ENCODE assay signal across 12 mouse cellular contexts in the genomic region with DNA sequence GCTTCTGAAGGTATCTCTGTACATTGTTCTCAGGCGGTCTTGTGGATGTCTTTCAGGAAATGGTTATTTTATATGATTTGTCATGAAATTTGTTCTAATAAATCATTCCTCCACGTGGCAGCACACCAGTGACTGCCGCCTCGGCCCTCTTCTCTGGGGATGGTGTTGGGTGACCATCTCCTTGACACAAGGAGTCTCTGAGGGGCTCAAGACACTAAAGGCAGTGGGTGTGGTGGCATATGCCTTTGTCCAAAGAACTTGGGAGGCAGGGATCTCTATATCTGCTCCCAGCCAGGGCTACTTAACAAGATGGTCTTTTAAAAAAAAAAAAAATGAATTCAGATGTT. TPM values are rescaled to one million over a fixed set of nuclear protein-coding genes. Genes with fewer than 3 reads are reported as not detected.
DNase-seq lines count a peak whose midpoint lies in the region; ATAC-seq and TF ChIP-seq lines count a peak whose summit lies in the region.
"Had no signal": no experiment of that assay in that cellular context is flagged by ENCODE, and none has a peak within 500 bp of the region (broad histone marks: within the 10 kb centered on the region; RNA-seq: fewer than 3 reads in every experiment).

No protein-coding gene starts in this region.

- TF ChIP-seq POLR2A in MEL (IDR thresholded peaks at IDR 0.05; ENCODE audit: control insufficient read depth in 1 of 2, insufficient read depth in 1 of 2, low read depth in 1 of 2, low read length in 2 of 2, poor library complexity in 1 of 2): no peak

- H3K79me2 ChIP-seq in MEL (ENCODE audit: control insufficient read depth, insufficient read depth, low read length, poor library complexity): no peaks in the 10 kb centered on the region; the same call in 1 of the 2 replicates

- H3K36me3 ChIP-seq in forebrain, embryonic 10.5 days (replicated peaks): peaks cover 21% of the 10 kb centered on the region
- H3K36me3 ChIP-seq in forebrain, embryonic 14.5 days (ENCODE audit: control insufficient read depth, insufficient read depth, low read length): peaks cover 26% of the 10 kb centered on the region
- peaks cover 0 to 10% of the 10 kb centered on the region in 2 experiments; a peak in 2 of 4 replicates for H3K36me3 ChIP-seq in MEL (ENCODE audit: control insufficient read depth in 1 of 2, insufficient read depth in 2 of 2, low read length in 2 of 2)
- peaks cover 8% of the 10 kb centered on the region; the same call in 1 of the 2 replicates for H3K36me3 ChIP-seq in hindbrain, embryonic 16.5 days (ENCODE audit: control insufficient read depth, insufficient read depth, low read length)
- H3K36me3 ChIP-seq in midbrain, embryonic 13.5 days: peaks cover 23% of the 10 kb centered on the region

- TF ChIP-seq RAD21 in MEL (IDR thresholded peaks at IDR 0.05; ENCODE audit: low read depth, low read length): no peak

- peak overlapping the region; percentile 15; the same call in 1 of the 2 replicates for H3K27ac ChIP-seq in forebrain, embryonic 10.5 days
- H3K27ac ChIP-seq in forebrain, embryonic 14.5 days (ENCODE audit: low read depth, low read length): no peak overlapping the region
- no peak overlapping the region for H3K27ac ChIP-seq in MEL (ENCODE audit: control insufficient read depth, low read depth, low read length)
- H3K27ac ChIP-seq in hindbrain, embryonic 16.5 days (ENCODE audit: low read depth, low read length): 0 out of 2 replicates have a peak overlapping the region, but pooled peaks have one; percentile 10
- peak overlapping the region; percentile 95 for H3K27ac ChIP-seq in midbrain, embryonic 13.5 days

- H3K4me3 ChIP-seq in forebrain, embryonic 10.5 days: no peak overlapping the region
- H3K4me3 ChIP-seq in forebrain, embryonic 14.5 days (ENCODE audit: low read depth, low read length): no peak overlapping the region
- no peak overlapping the region for H3K4me3 ChIP-seq in MEL (ENCODE audit: control insufficient read depth in 1 of 2, insufficient read depth in 1 of 2, low read depth in 2 of 2, low read length in 2 of 2)
- H3K4me3 ChIP-seq in hindbrain, embryonic 16.5 days (ENCODE audit: low read length): no peak overlapping the region
- no peak overlapping the region for H3K4me3 ChIP-seq in midbrain, embryonic 13.5 days (replicated peaks)
- H3K4me3 ChIP-seq: embryonic facial prominence, embryonic 13.5 days had no signal

- no peaks in the 10 kb centered on the region for H3K9me3 ChIP-seq in forebrain, embryonic 10.5 days
- no peaks in the 10 kb centered on the region for H3K9me3 ChIP-seq in forebrain, embryonic 14.5 days (replicated peaks; ENCODE audit: control insufficient read depth, low read length)
- H3K9me3 ChIP-seq in MEL (replicated peaks; ENCODE audit: insufficient read depth, low read length): no peaks in the 10 kb centered on the region
- H3K9me3 ChIP-seq in hindbrain, embryonic 16.5 days (ENCODE audit: control insufficient read depth, low read length): no peaks in the 10 kb centered on the region
- H3K9me3 ChIP-seq in midbrain, embryonic 13.5 days: no peaks in the 10 kb centered on the region
- H3K9me3 ChIP-seq: embryonic facial prominence, embryonic 13.5 days had no signal

- DNase-seq in forebrain, embryonic 10.5 days (ENCODE audit: extremely low spot score, low spot score): no peak
- DNase-seq in forebrain, embryonic 14.5 days (ENCODE audit: low spot score): no peak
- no peak for DNase-seq in MEL (ENCODE audit: low read depth, low spot score)
- no peak for DNase-seq in right cerebral cortex, postnatal 4 days
- DNase-seq in left cerebral cortex, adult 18-20 months (ENCODE audit: low spot score in 2 of 2): no peak
- DNase-seq: adrenal gland, adult 8-10 months had no signal

- H3K4me1 ChIP-seq in forebrain, embryonic 10.5 days: peaks cover 26% of the 10 kb centered on the region
- H3K4me1 ChIP-seq in forebrain, embryonic 14.5 days (ENCODE audit: control insufficient read depth, insufficient read depth, low read length): peaks cover 9% of the 10 kb centered on the region; the same call in 1 of the 2 replicates
- H3K4me1 ChIP-seq in MEL (ENCODE audit: control insufficient read depth in 1 of 2, insufficient read depth in 2 of 2, low read length in 2 of 2): peaks cover 6 to 14% of the 10 kb centered on the region in 2 experiments; a peak in 3 of 4 replicates
- peaks cover 8% of the 10 kb centered on the region for H3K4me1 ChIP-seq in hindbrain, embryonic 16.5 days (ENCODE audit: control insufficient read depth, insufficient read depth, low read depth, low read length)
- H3K4me1 ChIP-seq in midbrain, embryonic 13.5 days (replicated peaks): peaks cover 32% of the 10 kb centered on the region

- no peak overlapping the region for H3K4me2 ChIP-seq in forebrain, embryonic 14.5 days (ENCODE audit: low read length)
- H3K4me2 ChIP-seq in hindbrain, embryonic 16.5 days (ENCODE audit: low read length): no peak overlapping the region
- H3K4me2 ChIP-seq in midbrain, embryonic 13.5 days (replicated peaks): no peak overlapping the region
- H3K4me2 ChIP-seq: liver, embryonic 11.5 days had no signal

- no peak for ATAC-seq in forebrain, embryonic 14.5 days
- peak; percentile 7; the same call in 1 of the 2 replicates for ATAC-seq in hindbrain, embryonic 16.5 days
- ATAC-seq in midbrain, embryonic 13.5 days: peak; percentile 5
- no peak for ATAC-seq in inflammation-experienced regulatory T-cells, adult 6 months

- no peak for TF ChIP-seq CTCF in MEL (IDR thresholded peaks at IDR 0.05 in 2 of 3, conservative IDR thresholded peaks at IDR 0.05 in 1 of 3; ENCODE audit: control insufficient read depth in 1 of 3, insufficient read depth in 1 of 3, low read depth in 2 of 3, low read length in 3 of 3, poor library complexity in 1 of 3, severe bottlenecking in 1 of 3)

- no peaks in the 10 kb centered on the region for H3K27me3 ChIP-seq in forebrain, embryonic 10.5 days (ENCODE audit: poor library complexity, severe bottlenecking)
- no peaks in the 10 kb centered on the region for H3K27me3 ChIP-seq in forebrain, embryonic 14.5 days (replicated peaks; ENCODE audit: control insufficient read depth, insufficient read depth, low read length)
- H3K27me3 ChIP-seq in MEL (ENCODE audit: control insufficient read depth in 1 of 2, insufficient read depth in 2 of 2, low read length in 2 of 2): peaks cover 2 to 8% of the 10 kb centered on the region in 2 experiments
- H3K27me3 ChIP-seq in hindbrain, embryonic 16.5 days (replicated peaks; ENCODE audit: control insufficient read depth, insufficient read depth, low read length): no peaks in the 10 kb centered on the region
- H3K27me3 ChIP-seq in midbrain, embryonic 13.5 days: no peaks in the 10 kb centered on the region; the same call in 1 of the 2 replicates
- H3K27me3 ChIP-seq: embryonic facial prominence, embryonic 13.5 days had no signal

- WGBS in forebrain, embryonic 10.5 days: 82% methylated on average over 4 of the region's 4 CpGs
- 87% methylated on average over 4 of the region's 4 CpGs for WGBS in forebrain, embryonic 14.5 days
- 68% methylated on average over 4 of the region's 4 CpGs for WGBS in hindbrain, embryonic 16.5 days
- WGBS in midbrain, embryonic 13.5 days: 88% methylated on average over 4 of the region's 4 CpGs

- H3K9ac ChIP-seq in forebrain, embryonic 14.5 days (ENCODE audit: low read length): no peak overlapping the region
- no peak overlapping the region for H3K9ac ChIP-seq in MEL (ENCODE audit: control insufficient read depth, low read depth, low read length, poor library complexity, severe bottlenecking)
- no peak overlapping the region for H3K9ac ChIP-seq in hindbrain, embryonic 16.5 days (ENCODE audit: low read depth, low read length)
- no peak overlapping the region for H3K9ac ChIP-seq in midbrain, embryonic 13.5 days (replicated peaks)

- no peak for TF ChIP-seq EP300 in MEL (IDR thresholded peaks at IDR 0.05; ENCODE audit: low read depth in 1 of 2, low read length in 2 of 2)

RNA-seq across cellular contexts. Expression of gene Pld4, which starts 14.0 kb away (rescaled TPM):
- 3.8 and 3.9 TPM in 2 replicates for polyA plus RNA-seq in forebrain, embryonic 10.5 days (2016; fragmentation: Nextera tagmentation; extraction: Ambion mirVana)
- polyA plus RNA-seq in forebrain, embryonic 14.5 days (2014; fragmentation: Nextera tagmentation; extraction: Ambion mirVana): 5.9 and 7.0 TPM in 2 replicates
- 9.7 and 9.8 TPM in 2 replicates for total RNA-seq in MEL (2012; rRNA removed)
- polyA plus RNA-seq in MEL (2012; ENCODE audit: insufficient read depth in 1 of 2, insufficient read length in 2 of 2, low read depth in 1 of 2, low replicate concordance in 2 of 2, missing spikeins in 1 of 2): 10 to 100 TPM in 1 of 2 experiments, not detected in 1; 16.4 TPM
- 5.6 and 7.0 TPM in 2 replicates for polyA plus RNA-seq in hindbrain, embryonic 16.5 days (2015; fragmentation: Nextera tagmentation; extraction: Ambion mirVana)
- polyA plus RNA-seq in midbrain, embryonic 13.5 days (2015; fragmentation: Nextera tagmentation; extraction: Ambion mirVana): 5.2 and 6.4 TPM in 2 replicates
- polyA plus RNA-seq in inflammation-experienced regulatory T-cells, adult 6 months (2017; shearing (Covaris generic)): 1 to 10 TPM in 2 of 3 experiments, not detected in 1; 1.6 to 6.0 TPM
- total RNA-seq in left cerebral cortex, adult 18-20 months (2021): 1 to 10 TPM; 9.7 to 10.0 TPM

RNA-seq across cellular contexts. Expression of gene Cep170b, which starts 26.2 kb away (rescaled TPM):
- 5.9 and 7.9 TPM in 2 replicates for polyA plus RNA-seq in forebrain, embryonic 10.5 days (2016; fragmentation: Nextera tagmentation; extraction: Ambion mirVana)
- polyA plus RNA-seq in forebrain, embryonic 14.5 days (2014; fragmentation: Nextera tagmentation; extraction: Ambion mirVana): 10.3 and 15.7 TPM in 2 replicates
- 40.0 and 49.7 TPM in 2 replicates for total RNA-seq in MEL (2012; rRNA removed)
- 10 to 100 TPM in 1 of 2 experiments, not detected in 1; 64.0 TPM for polyA plus RNA-seq in MEL (2012; ENCODE audit: insufficient read depth in 1 of 2, insufficient read length in 2 of 2, low read depth in 1 of 2, low replicate concordance in 2 of 2, missing spikeins in 1 of 2)
- polyA plus RNA-seq in hindbrain, embryonic 16.5 days (2015; fragmentation: Nextera tagmentation; extraction: Ambion mirVana): 29.5 and 30.6 TPM in 2 replicates
- polyA plus RNA-seq in midbrain, embryonic 13.5 days (2015; fragmentation: Nextera tagmentation; extraction: Ambion mirVana): 20.2 and 22.0 TPM in 2 replicates
- polyA plus RNA-seq in inflammation-experienced regulatory T-cells, adult 6 months (2017; shearing (Covaris generic)): 1 to 10 TPM; 2.4 to 5.1 (median 4.1) TPM
- 100 to 1,000 TPM; 267 to 284 TPM for total RNA-seq in left cerebral cortex, adult 18-20 months (2021)

RNA-seq across cellular contexts. Expression of gene Ahnak2, which starts 56.0 kb away (rescaled TPM):
- 0.05 and 0.11 TPM in 2 replicates for polyA plus RNA-seq in forebrain, embryonic 10.5 days (2016; fragmentation: Nextera tagmentation; extraction: Ambion mirVana)
- 0.29 and 0.51 TPM in 2 replicates for polyA plus RNA-seq in forebrain, embryonic 14.5 days (2014; fragmentation: Nextera tagmentation; extraction: Ambion mirVana)
- 1.2 and 2.6 TPM in 2 replicates for total RNA-seq in MEL (2012; rRNA removed)
- 10 to 100 TPM in 1 of 2 experiments, not detected in 1; 11.4 TPM for polyA plus RNA-seq in MEL (2012; ENCODE audit: insufficient read depth in 1 of 2, insufficient read length in 2 of 2, low read depth in 1 of 2, low replicate concordance in 2 of 2, missing spikeins in 1 of 2)
- 3.4 and 3.7 TPM in 2 replicates for polyA plus RNA-seq in hindbrain, embryonic 16.5 days (2015; fragmentation: Nextera tagmentation; extraction: Ambion mirVana)
- 0.31 and 0.37 TPM in 2 replicates for polyA plus RNA-seq in midbrain, embryonic 13.5 days (2015; fragmentation: Nextera tagmentation; extraction: Ambion mirVana)
- not detected for polyA plus RNA-seq in inflammation-experienced regulatory T-cells, adult 6 months (2017; shearing (Covaris generic))
- total RNA-seq in left cerebral cortex, adult 18-20 months (2021): 1 to 10 TPM; 5.8 to 6.6 TPM
- total RNA-seq: common myeloid progenitor, adult 5-6 weeks had no signal

Comparison
In these comparisons a context has a peak if more than half of its experiments do, and no peak if none do; other contexts are left out.
1. H3K27ac ChIP-seq: peak in forebrain, embryonic 10.5 days (single experiment), hindbrain, embryonic 16.5 days (single experiment) and midbrain, embryonic 13.5 days (single experiment); none in forebrain, embryonic 14.5 days (single experiment) and MEL (single experiment).
2. ATAC-seq: peak in hindbrain, embryonic 16.5 days (single experiment) and midbrain, embryonic 13.5 days (single experiment); none in forebrain, embryonic 14.5 days (single experiment) and inflammation-experienced regulatory T-cells, adult 6 months (single experiment).